ENCODE assay signal across 20 mouse cellular contexts in the genomic region with DNA sequence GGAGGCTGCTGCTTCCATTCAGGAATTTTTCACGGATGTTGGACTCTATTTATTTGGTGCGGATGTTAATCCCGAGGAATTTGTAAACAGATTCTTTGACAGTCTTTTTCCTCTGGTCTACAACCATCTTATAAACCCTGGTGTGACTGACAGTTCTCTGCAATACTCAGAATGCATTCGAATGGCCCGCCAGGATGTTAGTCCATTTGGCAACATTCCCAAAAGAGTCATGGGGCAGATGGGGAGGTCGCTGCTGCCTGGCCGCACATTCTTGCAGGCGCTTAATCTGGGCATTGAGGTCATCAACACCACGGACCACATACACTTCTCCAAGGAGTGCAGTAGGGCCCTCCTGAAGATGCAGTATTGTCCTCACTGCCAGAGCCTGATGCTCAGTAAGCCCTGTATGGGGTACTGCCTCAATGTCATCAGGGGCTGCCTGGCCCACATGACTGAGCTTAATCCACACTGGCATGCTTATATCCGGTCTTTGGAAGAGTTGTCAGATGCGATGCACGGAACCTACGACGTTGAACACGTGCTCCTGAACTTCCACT.
DNase-seq lines count a peak whose midpoint lies in the region; ATAC-seq and TF ChIP-seq lines count a peak whose summit lies in the region.
"Had no signal": no experiment of that assay in that cellular context is flagged by ENCODE, and none has a peak within 500 bp of the region (broad histone marks: within the 10 kb centered on the region; RNA-seq: fewer than 3 reads in every experiment).

No protein-coding gene starts in this region.

- 67% methylated on average over 15 of the region's 15 CpGs for WGBS in kidney, adult 2 months
- 82% methylated on average over 15 of the region's 15 CpGs for WGBS in kidney, embryonic 16.5 days
- WGBS in midbrain, embryonic 12.5 days = 69% methylated on average over 15 of the region's 15 CpGs
- WGBS in midbrain, embryonic 10.5 days = 79% methylated on average over 15 of the region's 15 CpGs
- WGBS in midbrain, embryonic 16.5 days = 54% methylated on average over 15 of the region's 15 CpGs

- no peak for ATAC-seq in kidney, embryonic 16.5 days (ENCODE audit: low FRiP score, low TSS enrichment)
- 0 out of 2 replicates have a peak, but pooled peaks have one; percentile 52 for ATAC-seq in midbrain, embryonic 12.5 days (ENCODE audit: low FRiP score, low read depth)
- 0 out of 2 replicates have a peak, but pooled peaks have one; percentile 3 for ATAC-seq in midbrain, embryonic 16.5 days
- ATAC-seq: activated CD4-positive, CD25-positive, alpha-beta regulatory T cell, adult 4 months; CD4-positive, CD25-positive, alpha-beta regulatory T cell, adult 4 months had no signal

- no peaks in the 10 kb centered on the region for H3K4me1 ChIP-seq in kidney, adult 2 months (ENCODE audit: control insufficient read depth, insufficient read depth, low read length)
- no peaks in the 10 kb centered on the region for H3K4me1 ChIP-seq in kidney, embryonic 16.5 days (ENCODE audit: insufficient read depth, low read length)
- 0 out of 2 replicates have a peak, but pooled peaks cover 3% of the 10 kb centered on the region for H3K4me1 ChIP-seq in midbrain, embryonic 12.5 days
- H3K4me1 ChIP-seq in midbrain, embryonic 10.5 days = peaks cover 3% of the 10 kb centered on the region; the same call in 1 of the 2 replicates
- no peaks in the 10 kb centered on the region for H3K4me1 ChIP-seq in midbrain, embryonic 16.5 days (ENCODE audit: control insufficient read depth, insufficient read depth, low read length)
- H3K4me1 ChIP-seq: lung, embryonic 15.5 days had no signal

- no peak overlapping the region for H3K9ac ChIP-seq in kidney, embryonic 16.5 days (replicated peaks; ENCODE audit: low read length)
- no peak overlapping the region for H3K9ac ChIP-seq in midbrain, embryonic 12.5 days (replicated peaks)
- H3K9ac ChIP-seq in midbrain, embryonic 16.5 days (ENCODE audit: low read depth, low read length) = no peak overlapping the region
- H3K9ac ChIP-seq: lung, embryonic 15.5 days had no signal

- no peak overlapping the region for H3K27ac ChIP-seq in kidney, adult 2 months (ENCODE audit: insufficient read depth, low read depth, low read length)
- no peak overlapping the region for H3K27ac ChIP-seq in kidney, embryonic 16.5 days (ENCODE audit: low read length)
- H3K27ac ChIP-seq in midbrain, embryonic 12.5 days (replicated peaks) = no peak overlapping the region
- no peak overlapping the region for H3K27ac ChIP-seq in midbrain, embryonic 10.5 days (replicated peaks)
- H3K27ac ChIP-seq in midbrain, embryonic 16.5 days (ENCODE audit: low read length) = no peak overlapping the region
- H3K27ac ChIP-seq: lung, embryonic 15.5 days; stomach, postnatal 0 days had no signal

- H3K27me3 ChIP-seq in kidney, adult 2 months (replicated peaks; ENCODE audit: control insufficient read depth, insufficient read depth, low read length) = no peaks in the 10 kb centered on the region
- no peaks in the 10 kb centered on the region for H3K27me3 ChIP-seq in kidney, embryonic 16.5 days (ENCODE audit: insufficient read depth, low read length)
- H3K27me3 ChIP-seq in midbrain, embryonic 12.5 days = no peaks in the 10 kb centered on the region
- no peaks in the 10 kb centered on the region for H3K27me3 ChIP-seq in midbrain, embryonic 10.5 days (ENCODE audit: low read depth, poor library complexity, severe bottlenecking)
- no peaks in the 10 kb centered on the region for H3K27me3 ChIP-seq in midbrain, embryonic 16.5 days (ENCODE audit: control insufficient read depth, insufficient read depth, low read depth, low read length)
- H3K27me3 ChIP-seq: lung, embryonic 15.5 days had no signal

- H3K9me3 ChIP-seq in kidney, embryonic 16.5 days (ENCODE audit: low read length) = no peaks in the 10 kb centered on the region
- no peaks in the 10 kb centered on the region for H3K9me3 ChIP-seq in midbrain, embryonic 12.5 days
- no peaks in the 10 kb centered on the region for H3K9me3 ChIP-seq in midbrain, embryonic 10.5 days (replicated peaks)
- no peaks in the 10 kb centered on the region for H3K9me3 ChIP-seq in midbrain, embryonic 16.5 days (replicated peaks; ENCODE audit: control insufficient read depth, low read length, poor library complexity, severe bottlenecking)
- H3K9me3 ChIP-seq: lung, embryonic 15.5 days had no signal

- no peak for TF ChIP-seq POLR2A in kidney, adult 2 months (IDR thresholded peaks at IDR 0.05; ENCODE audit: low read depth, low read length)

- H3K36me3 ChIP-seq in kidney, adult 2 months (ENCODE audit: control insufficient read depth, insufficient read depth, low read length) = no peaks in the 10 kb centered on the region
- H3K36me3 ChIP-seq in kidney, embryonic 16.5 days (ENCODE audit: insufficient read depth, low read length) = no peaks in the 10 kb centered on the region
- no peaks in the 10 kb centered on the region for H3K36me3 ChIP-seq in midbrain, embryonic 12.5 days
- no peaks in the 10 kb centered on the region for H3K36me3 ChIP-seq in midbrain, embryonic 10.5 days
- no peaks in the 10 kb centered on the region for H3K36me3 ChIP-seq in midbrain, embryonic 16.5 days (ENCODE audit: control insufficient read depth, insufficient read depth, low read length)
- H3K36me3 ChIP-seq: lung, embryonic 15.5 days had no signal

- no peak overlapping the region for H3K4me3 ChIP-seq in kidney, adult 2 months (ENCODE audit: insufficient read depth, low read depth, low read length)
- no peak overlapping the region for H3K4me3 ChIP-seq in kidney, embryonic 16.5 days (ENCODE audit: low read length)
- H3K4me3 ChIP-seq in midbrain, embryonic 12.5 days = no peak overlapping the region
- no peak overlapping the region for H3K4me3 ChIP-seq in midbrain, embryonic 10.5 days
- no peak overlapping the region for H3K4me3 ChIP-seq in midbrain, embryonic 16.5 days (ENCODE audit: low read depth, low read length)
- H3K4me3 ChIP-seq: lung, embryonic 15.5 days had no signal

- H3K4me2 ChIP-seq in kidney, embryonic 16.5 days (replicated peaks; ENCODE audit: low read depth, low read length) = no peak overlapping the region
- no peak overlapping the region for H3K4me2 ChIP-seq in midbrain, embryonic 12.5 days (replicated peaks)
- no peak overlapping the region for H3K4me2 ChIP-seq in midbrain, embryonic 16.5 days (ENCODE audit: low read length)
- H3K4me2 ChIP-seq: liver, embryonic 11.5 days; lung, embryonic 15.5 days had no signal

- DNase-seq in cerebellum, postnatal 14 days = peak; percentile 13 to 15
- DNase-seq in cerebellum, adult 8-10 months = no peak
- peak; percentile 6 for DNase-seq in kidney, adult 2 months
- DNase-seq in midbrain, embryonic 10.5 days (ENCODE audit: low spot score) = no peak
- no peak for DNase-seq in left cerebral cortex, adult 11 months (ENCODE audit: low spot score)
- DNase-seq: adrenal gland, postnatal 10 days; cerebellum, postnatal 36 days; heart, postnatal 36 days; kidney, adult 18-20 months; layer of hippocampus, postnatal 36 days; lung, postnatal 4 days; right cerebral cortex, postnatal 4 days had no signal

- TF ChIP-seq CTCF in kidney, adult 2 months (conservative IDR thresholded peaks at IDR 0.05; ENCODE audit: insufficient read depth, insufficient read length, low read depth, low read length) = no peak

Comparison
In these comparisons a context has a peak if more than half of its experiments do, and no peak if none do; other contexts are left out.
1. DNase-seq: peak in cerebellum, postnatal 14 days (2 of 2) and kidney, adult 2 months (single experiment); none in cerebellum, adult 8-10 months (single experiment), midbrain, embryonic 10.5 days (single experiment) and left cerebral cortex, adult 11 months (single experiment).